Mouse (Mus musculus) retina, postnatal 7 days (tissue): Measurements from ENCODE around the gene Nup35.

Experiments used
- DNase-seq: peaks from one replicate; pipeline ENCODE4 v3.0.0-alpha.2; 2012; ENCODE audit warnings: low read depth, low spot score

The Nup35 gene

DNA sequence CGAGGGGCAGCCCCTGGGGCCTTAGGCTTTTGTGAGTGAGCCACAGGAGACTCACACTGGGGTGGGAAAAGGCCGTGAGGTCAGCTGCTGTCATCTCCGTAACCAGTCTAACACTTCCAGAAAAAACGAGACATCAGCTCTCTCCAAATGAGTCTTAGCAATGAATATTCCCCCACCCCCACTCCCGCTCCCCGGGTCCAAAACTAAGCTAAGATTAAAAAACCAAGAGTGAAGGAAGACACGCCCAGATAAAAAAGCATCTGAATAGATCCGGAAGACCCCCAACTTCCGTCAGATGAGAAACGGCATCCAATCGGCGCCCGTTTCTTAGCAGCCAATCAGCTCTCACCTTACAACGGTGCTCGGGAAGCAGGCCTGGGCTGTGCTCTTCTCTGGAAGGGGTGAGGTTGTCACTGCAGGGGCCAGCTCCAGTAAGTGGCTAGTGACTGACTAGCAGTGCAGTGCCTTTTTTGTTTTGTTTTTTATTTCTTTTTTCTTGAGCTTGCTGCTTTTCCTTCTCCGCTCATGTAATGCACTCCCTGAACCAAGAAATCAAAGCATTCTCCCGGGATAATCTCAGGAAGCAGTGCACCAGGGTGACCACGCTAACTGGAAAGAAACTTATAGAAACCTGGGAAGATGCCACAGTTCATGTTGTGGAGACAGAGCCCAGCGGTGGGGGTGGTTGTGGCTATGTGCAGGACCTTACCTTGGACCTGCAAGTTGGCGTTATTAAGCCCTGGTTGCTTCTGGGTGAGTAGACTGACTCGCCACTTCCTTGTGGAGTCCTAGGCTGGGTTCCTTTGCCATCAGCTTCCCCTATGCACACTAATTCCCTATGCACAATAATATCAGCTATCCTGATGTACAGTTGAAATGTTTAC lies at the start of gene Nup35, which contains the start of gene Dusp19:
TSS of gene Nup35 (plus strand) at position 383 of the 884 bp plus-strand sequence.
TSS of gene Dusp19 (plus strand) at position 192 of the 884 bp plus-strand sequence.
- peak; percentile 85 for DNase-seq

DNA sequence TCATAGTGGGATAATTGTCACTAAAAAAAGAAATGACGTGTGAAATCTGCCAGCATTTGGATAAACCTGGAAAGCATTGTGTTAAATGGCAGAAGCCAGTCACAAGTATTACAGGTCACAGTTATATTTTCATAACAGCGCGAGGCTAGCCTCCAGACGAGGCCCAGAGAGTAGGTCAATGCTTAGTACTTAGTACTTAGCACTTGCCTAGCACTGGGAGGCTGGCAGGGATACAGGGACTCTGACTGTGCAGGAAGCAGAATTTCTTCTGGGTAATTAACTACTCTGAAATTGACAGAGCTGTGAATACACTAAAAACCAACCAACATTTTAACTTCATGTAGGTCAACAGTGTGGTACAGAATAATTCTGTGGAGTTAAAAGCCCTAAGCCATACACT lies 49.6 kb upstream of the Nup35 start:
- no peak for DNase-seq

DNA sequence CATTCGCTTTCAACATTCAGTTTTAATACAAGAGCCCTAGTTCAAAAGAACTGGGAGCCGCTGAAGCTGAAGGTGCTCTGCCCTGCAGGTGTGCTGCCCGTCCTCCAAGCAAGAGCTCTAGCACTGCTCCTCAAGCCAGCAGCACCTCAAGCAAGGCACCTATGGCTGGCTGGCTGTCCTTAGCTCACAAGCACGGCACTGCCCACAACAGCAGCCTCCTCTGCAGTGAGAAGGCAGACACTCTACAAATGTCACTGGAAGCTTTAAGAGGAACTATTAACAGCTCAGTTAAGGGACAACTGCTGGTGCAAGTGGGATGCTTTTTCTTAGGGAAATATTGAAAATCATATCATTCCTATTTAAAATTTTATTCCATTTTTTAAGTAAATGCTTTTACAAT lies 46.4 kb upstream of the Nup35 start:
- DNase-seq, result no peak

DNA sequence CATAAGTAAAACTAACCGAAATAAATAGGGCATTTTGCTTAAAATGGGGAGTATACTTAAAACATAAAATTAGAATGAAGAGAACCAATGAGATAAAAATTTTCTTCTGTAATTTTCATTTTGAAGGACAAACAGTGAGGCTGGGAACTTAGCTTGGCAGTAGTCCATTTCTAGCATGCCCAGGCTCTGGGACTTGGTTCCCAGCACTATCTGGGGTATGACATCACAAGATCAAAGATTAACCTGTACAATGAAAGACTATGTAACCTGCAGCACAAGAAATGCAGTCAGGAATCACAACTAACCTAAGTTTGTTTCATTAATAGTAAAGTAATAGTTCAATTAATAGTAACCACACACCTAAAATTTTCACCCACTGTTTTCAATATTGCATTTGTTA lies 39.8 kb upstream of the Nup35 start:
- no peak for DNase-seq

DNA sequence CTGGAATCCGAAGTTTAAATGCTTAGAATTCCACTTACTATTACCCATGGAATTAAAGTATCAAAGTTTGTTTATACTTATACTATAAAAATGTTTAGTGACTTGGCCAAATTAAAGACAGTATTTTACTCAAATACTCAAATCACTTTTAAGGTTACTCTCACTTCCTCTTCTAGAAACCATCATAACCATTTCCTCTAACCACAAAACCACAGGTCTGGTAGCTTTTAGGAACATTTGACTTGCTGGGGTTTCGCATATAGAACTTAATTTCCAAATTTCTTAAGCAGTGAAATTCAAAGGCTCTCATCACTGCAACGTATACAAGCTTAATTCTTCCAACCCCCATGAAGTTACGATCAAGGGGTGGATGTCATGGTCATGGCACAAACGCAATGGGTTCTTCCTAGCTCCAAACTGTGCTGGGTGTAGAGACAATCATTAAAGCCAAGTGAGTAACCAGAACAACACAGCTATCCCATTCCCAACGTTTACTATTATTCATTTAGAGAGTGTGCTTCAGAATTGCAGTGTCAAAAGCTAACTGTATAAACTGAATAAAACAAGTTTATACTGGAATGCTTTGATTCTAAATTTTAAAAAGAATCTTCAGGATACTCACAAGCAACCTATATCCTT lies 37.7 kb upstream of the Nup35 start:
- no peak for DNase-seq

DNA sequence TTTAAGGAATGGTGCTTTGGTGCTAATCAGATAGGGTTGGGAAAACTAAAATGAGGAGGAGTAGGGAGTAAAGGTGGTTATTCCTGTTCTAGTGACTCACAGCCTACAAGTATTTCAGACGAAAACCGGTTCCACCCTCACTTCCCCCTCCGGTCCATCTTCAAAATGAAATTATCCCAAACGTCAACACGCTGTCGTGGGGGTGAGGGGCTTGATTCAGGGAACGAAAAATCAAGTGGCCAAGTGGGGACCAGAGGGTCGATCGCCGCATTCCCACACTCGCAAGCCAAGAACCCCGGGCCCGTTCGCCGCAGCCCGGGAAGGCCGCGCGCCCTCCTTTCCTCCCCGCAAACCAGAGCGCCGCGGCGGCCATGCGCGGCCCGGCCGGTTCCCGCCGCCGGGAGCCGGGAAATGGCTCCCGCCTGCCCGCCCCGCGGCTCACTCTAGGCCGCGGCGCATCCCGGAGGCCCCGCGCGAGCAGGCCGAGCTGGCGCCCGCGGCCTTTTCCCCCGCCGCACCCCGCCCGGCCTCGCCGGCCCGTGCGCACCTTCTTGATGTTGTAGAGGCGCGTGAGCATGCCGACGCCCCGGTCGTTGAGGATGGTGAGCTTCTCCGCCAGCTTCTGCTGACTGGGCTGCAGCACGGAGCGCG lies 36.6 kb upstream of the Nup35 start:
- DNase-seq, result peak; percentile 32

DNA sequence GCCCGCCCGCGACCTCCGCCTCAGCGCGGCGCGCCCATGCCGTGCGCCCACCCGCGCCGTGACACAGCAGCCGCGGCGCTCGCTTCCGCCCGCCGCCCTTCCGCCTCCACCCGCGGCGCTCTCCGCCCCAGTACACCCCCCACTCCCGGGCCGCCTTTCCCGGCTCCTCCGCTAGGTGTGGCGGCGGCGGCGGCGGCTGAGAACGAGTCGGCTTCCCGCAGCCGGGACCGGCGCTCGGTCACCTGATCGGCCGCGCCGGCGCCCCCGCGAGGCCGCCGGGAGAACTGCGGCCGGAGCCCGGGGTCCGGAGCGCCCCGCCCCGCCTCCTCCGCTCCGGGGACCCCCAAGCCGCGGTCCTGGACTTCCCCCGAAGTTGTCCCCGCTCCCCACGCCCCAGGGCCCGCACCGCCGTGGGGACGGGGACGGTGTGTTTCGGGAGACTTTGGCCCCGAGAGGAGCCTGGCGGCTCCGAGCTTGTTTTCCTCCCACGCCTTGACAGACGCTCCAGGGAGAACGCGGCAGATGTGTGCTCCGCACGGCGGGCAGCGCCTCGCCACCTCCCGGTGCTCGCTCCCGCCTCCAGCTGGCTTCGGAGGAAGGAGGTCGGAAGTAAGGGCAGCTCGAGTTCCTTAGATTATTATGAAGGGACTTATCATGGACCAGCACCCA lies 35.9 kb upstream of the Nup35 start, which contains the start of gene Nckap1:
TSS of gene Nckap1 (minus strand) at position 338 of the 669 bp plus-strand sequence.
- peak; percentile 83 for DNase-seq

DNA sequence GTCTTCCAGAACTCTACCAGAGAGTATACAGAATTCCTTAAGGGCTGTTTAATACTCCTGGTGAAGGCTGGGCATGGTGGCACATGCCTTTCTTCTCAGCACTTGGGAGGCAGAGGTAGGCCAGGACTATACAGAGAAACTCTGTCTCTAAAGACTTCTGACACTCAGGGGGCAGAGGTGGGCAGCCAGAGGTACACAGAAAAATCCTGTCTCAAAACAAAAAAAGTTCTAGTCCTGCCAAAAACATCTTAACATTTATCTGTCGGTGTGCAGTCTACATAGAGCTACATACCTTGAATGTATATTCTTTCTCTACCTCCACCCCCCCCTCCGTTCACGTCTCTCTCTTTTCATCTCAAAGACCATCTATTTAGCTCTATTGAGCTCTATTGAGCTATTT lies 34.7 kb upstream of the Nup35 start:
- DNase-seq, result no peak

DNA sequence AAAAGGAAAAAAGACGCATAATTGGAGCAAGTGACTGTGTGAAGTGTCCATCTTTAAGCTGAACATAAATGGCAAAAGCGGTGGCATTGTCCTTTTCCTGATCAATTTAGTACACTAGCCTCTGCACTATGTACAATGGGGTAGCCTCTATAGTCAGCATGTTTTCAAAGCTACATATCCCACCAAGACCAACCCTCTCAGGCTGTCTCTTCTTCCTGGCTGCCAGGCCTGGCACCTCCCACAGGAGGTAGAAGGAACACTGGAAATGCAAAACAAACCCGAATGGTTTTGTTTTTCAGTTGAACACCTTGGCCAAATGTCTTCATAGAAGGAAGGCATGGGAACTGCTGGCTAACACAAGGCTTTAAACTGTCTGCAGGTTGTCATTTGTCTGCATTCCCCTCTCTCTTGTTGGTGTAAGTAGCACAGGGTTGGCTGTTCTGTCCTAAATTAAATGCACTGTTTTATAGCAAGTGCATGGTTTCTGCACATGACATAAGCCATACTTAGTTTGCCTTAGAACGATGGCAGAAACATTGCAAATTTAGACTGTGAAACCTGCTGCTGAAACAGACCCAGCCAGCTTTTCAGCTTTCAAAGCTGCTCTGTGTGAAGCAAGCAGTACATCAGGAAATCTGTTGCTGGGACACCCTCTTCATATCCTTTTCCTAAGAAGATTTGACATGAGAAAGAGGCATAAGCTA lies 22.7 kb upstream of the Nup35 start:
- DNase-seq, result no peak

DNA sequence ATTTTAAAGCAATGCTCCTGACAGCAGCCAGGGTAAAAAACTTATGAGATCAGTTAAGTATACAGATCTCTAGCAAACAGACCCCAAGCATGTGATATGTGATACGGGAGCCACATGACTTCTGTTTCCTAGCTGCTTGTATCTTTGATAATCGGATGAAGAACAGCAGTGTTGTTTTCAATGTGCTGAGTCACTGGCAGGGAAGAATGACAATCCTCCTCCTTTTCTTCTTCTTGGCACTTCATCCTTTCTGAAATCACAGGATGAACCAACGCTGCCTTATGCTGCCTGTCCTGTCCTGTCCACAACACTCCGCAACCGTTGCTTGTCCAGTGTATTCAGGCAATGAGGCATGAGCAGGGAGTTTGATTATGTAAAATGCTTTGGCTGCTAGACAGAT lies 20.1 kb upstream of the Nup35 start:
- DNase-seq, result no peak

DNA sequence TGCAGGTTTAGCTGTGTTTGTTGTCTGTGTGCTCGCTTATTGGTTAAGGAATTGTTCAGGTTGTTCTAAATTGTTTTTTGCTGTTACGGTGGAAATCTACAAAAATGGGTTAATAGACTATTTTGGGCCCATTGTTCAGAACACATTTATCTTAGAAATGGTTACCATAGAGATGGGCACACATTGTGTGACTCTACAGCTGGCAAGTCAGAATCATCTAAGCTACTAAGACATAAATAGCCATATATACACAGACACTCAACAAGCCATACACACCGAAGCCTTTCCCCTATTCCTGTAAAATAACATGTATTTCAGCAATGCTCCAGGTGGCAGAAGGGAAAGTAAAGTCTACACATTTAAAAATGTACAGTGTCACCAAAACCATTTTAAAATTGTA lies 17.2 kb upstream of the Nup35 start:
- DNase-seq, result no peak

DNA sequence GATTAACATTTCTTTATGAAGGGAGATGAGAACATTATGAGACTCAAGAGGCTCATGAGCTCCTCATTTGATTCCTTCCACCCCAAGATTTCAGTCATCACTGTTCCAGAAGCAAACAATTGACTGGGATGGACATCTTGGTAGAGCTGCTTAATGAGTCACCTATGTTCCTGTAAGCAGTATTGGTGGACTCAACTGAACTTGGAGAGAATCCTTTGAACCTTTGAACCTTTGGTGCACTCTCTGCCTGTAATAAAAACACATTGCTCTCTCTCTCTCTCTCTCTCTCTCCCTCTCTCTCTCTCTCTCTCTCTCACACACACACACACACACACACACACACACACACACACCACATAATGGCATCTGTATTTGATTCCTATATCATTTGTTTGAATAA lies 16.4 kb upstream of the Nup35 start:
- no peak for DNase-seq

DNA sequence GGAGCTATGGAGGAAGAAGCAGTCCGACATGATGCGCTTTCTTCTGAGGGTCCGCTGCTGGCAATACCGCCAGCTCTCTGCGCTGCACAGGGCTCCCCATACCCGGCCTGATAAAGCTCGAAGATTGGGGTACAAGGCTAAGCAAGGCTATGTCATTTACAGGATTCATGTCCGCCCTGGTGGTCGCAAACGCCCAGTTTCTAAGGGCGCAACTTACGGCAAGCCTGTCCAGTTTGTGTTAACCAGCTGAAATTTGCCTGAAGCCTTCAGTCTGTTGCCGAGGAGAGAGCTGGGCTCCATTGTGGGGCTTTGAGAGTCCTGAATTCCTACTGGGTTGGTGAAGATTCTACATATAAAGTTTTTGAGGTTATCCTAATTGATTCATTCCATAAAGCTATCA lies 14.3 kb upstream of the Nup35 start:
- no peak for DNase-seq

DNA sequence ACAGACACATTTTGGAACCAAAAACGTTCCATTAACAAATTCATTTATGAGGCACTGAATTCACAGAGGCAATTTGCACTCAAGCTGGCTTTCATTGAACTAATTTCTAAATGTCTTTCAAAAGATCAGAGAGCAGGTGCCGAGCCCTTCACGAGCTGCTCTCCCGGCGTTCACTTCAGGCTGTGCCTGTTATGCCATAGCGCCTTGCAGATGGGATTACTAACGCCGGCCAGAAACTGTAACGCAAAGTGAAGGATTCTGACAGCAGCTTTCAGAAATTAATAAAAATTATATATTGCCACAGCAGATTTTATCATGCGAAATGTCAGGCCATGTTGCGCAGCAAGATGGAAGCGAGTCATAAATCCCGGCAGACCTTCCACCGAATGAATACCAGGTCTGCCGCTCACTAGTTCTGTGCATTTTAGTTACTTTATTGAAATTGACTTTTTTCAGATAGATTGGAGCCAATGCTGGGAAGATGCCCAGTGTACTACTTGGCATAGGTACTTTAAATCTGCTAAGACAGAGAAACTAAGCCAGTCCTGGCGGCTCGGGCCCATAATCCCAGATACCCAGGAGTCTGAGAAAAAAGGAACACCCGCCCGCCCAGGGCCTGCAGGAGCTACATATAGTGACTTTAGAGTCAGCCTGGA lies 13.1 kb upstream of the Nup35 start:
- no peak for DNase-seq

DNA sequence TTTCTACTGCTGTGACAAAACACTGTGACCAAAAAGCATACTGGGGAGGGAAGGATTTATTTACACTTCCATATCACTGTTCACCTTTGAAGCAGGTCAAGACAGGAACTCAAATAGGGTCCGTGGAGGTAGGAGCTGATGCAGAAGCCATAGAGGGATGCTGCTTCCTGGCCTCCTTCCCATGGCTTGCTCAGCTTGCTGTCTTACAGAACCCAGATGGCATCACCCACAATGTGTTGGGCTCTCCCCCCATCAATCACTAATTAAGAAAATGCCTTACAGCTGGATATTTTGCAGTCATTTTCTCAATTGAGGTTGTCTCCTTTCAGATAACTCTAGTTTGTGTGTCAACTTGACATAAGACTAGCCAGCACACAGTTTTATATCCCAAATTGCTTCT lies 4.8 kb upstream of the Nup35 start:
- no peak for DNase-seq

DNA sequence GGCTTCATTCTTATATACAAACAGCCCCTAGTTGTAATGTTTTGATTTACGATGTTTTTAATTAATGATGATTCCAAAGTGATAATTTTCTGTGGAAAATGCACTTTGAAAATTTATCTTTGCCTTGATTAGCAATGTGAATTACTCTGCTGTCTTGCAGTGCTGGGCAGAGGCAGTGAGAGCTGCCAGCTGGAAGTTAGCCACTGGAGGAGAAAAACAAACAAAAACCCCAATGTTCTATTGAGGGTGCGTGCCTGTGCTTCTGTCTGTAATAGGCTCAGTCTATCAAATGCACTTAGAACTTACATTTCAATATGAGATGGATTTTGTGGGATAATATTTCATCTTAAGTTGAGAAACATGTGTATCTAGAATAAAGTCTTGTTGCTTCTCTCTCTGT lies 4.2 kb upstream of the Nup35 start:
- DNase-seq, result no peak

DNA sequence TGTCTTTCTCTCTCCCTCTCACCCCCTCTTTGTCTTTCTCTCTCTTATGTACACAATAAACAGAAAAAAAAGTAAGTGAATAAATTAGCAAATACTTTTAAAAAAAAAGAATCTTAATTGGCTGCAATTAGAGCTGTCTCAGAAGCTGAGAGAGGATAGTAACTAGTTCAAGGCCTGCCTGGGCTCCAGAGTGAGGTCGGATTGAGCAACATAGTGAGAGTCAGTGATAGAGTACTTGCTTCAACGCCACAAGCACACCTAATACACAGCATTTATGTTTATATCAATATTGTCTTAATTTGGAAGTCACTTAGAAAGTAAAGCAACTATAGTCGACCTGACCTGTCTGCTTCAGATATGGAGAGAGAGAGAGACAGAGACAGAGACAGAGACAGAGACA lies 2.0 kb downstream of the Nup35 start:
- no peak for DNase-seq

DNA sequence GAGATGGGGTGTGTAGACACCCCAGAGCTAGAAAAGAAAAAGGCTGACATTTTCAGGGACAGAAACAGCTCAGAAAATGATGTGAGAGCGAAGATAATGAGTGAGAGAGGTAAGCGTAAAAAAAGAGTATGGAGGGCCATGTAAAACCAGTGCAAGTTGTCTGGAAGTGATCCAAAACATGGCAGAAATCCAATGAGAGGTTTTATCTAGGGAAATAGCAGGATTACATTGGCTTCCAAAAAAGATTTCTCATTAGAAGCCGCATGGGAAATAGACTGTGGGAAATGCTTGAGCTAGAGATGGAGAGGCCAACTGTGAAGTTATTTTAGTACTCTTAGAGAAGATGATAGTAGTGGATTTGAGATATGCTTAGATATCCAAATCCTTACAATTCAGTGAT lies 4.9 kb downstream of the Nup35 start:
- DNase-seq, result no peak

DNA sequence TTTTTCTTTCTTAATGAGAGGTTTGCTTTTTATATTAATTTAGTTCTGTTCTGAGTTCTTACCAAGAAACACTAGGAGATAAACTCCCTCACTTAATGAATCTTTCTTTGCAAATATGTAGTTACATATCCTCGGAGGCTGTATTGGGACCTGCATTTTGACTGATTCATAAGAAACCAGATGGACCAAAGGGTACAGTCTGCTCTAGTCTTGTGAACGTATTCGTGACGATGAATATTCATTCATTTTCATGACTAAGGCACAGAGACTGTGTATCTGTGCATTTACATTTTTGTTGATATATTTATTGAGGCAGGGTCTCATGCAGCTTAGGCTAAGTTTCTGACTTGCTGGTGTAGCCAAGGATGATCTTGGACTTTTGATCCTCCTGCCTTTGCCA lies 7.5 kb downstream of the Nup35 start:
- DNase-seq, result no peak

DNA sequence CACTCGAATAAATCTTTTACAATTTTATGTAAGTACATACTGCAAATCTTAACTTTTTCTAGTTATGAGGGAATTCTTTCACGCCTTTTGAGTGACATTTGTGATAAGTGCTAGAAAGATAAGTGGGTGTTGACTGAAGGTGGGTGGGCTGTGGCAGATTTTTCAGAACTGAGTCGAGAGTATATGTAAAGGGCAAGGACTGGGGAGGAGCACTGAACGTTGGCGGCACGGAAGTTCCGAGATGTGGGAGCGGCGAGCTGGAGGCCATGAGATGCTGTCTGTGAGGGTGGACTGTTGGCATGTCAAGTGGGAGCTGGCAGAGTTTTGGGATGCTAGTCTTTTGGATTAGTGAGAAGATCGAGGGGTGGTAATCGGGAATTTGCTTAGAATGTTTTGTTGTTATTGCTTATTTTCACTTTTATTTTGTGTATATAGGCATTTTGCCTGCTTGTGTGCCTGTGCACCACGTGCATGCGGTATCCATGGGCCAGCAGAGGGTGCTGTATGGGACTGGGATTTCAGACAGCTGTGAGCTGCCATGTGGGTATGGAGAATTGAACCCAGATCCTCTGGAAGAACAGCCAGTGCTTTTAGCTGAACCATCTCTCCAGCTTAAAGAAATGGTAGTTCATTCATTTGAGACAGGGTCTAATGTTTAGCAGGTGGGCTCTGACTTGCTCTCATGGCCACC lies 15.4 kb downstream of the Nup35 start:
- no peak for DNase-seq
